Mouse (Mus musculus): Measurements from ENCODE around the gene Plekhm3.
"Not testable (repeated sequence)": the region's sequence is repeated elsewhere in the genome, so short reads cannot be mapped to it uniquely, and the experiment has no call there.

The Plekhm3 gene

GRCm38 (mm10) chr1:64956479-64956961 lies at the start of gene Plekhm3:
Plekhm3 (minus strand) TSS chr1:64956824.
- peak; percentile 67 to 71 for DNase-seq (ENCODE audit: low spot score in 2 of 2)

- no peak for DNase-seq (ENCODE audit: low spot score in 2 of 2)
Measured at GRCm38 (mm10) chr1:65005575-65005974, 49.0 kb upstream of the Plekhm3 start.

GRCm38 (mm10) chr1:65004526-65004925 lies 47.9 kb upstream of the Plekhm3 start:
- no peak for DNase-seq (ENCODE audit: low spot score in 2 of 2)

- no peak for DNase-seq (ENCODE audit: low spot score in 2 of 2)
Measured at GRCm38 (mm10) chr1:64993206-64993605, 36.6 kb upstream of the Plekhm3 start.

- DNase-seq (ENCODE audit: low spot score in 2 of 2): no peak
Measured at GRCm38 (mm10) chr1:64988176-64988575, 31.6 kb upstream of the Plekhm3 start.

- DNase-seq (ENCODE audit: low spot score in 2 of 2): peak; percentile 63 to 71
Measured at GRCm38 (mm10) chr1:64986120-64986519, 29.5 kb upstream of the Plekhm3 start.

GRCm38 (mm10) chr1:64983247-64983646 lies 26.6 kb upstream of the Plekhm3 start:
- no peak for DNase-seq (ENCODE audit: low spot score in 2 of 2)

- no peak for DNase-seq (ENCODE audit: low spot score in 2 of 2)
Measured at GRCm38 (mm10) chr1:64978321-64978799, 21.7 kb upstream of the Plekhm3 start.

- no peak for DNase-seq (ENCODE audit: low spot score in 2 of 2)
Measured at GRCm38 (mm10) chr1:64975346-64975745, 18.7 kb upstream of the Plekhm3 start.

- DNase-seq (ENCODE audit: low spot score in 2 of 2): no peak
Measured at GRCm38 (mm10) chr1:64970685-64971084, 14.1 kb upstream of the Plekhm3 start.

- peak in 1 of 2 experiments; percentile 24 for DNase-seq (ENCODE audit: low spot score in 2 of 2)
Measured at GRCm38 (mm10) chr1:64957021-64957489, 431 bp upstream of the Plekhm3 start.

- DNase-seq (ENCODE audit: low spot score in 2 of 2): not testable (repeated sequence)
Measured at GRCm38 (mm10) chr1:64954786-64955185, 1.8 kb downstream of the Plekhm3 start.

GRCm38 (mm10) chr1:64950271-64950670 lies 6.4 kb downstream of the Plekhm3 start:
- no peak for DNase-seq (ENCODE audit: low spot score in 2 of 2)

- peak; percentile 29 to 32 for DNase-seq (ENCODE audit: low spot score in 2 of 2)
Measured at GRCm38 (mm10) chr1:64949377-64949776, 7.2 kb downstream of the Plekhm3 start.

GRCm38 (mm10) chr1:64946106-64946505 lies 10.5 kb downstream of the Plekhm3 start:
- DNase-seq (ENCODE audit: low spot score in 2 of 2): no peak

- no peak for DNase-seq (ENCODE audit: low spot score in 2 of 2)
Measured at GRCm38 (mm10) chr1:64945214-64945785, 11.3 kb downstream of the Plekhm3 start.

GRCm38 (mm10) chr1:64944746-64945145 lies 11.9 kb downstream of the Plekhm3 start:
- DNase-seq (ENCODE audit: low spot score in 2 of 2): no peak

GRCm38 (mm10) chr1:64942006-64942755 lies 14.4 kb downstream of the Plekhm3 start:
- no peak for DNase-seq (ENCODE audit: low spot score in 2 of 2)

GRCm38 (mm10) chr1:64938907-64939306 lies 17.7 kb downstream of the Plekhm3 start:
- DNase-seq (ENCODE audit: low spot score in 2 of 2): no peak

- DNase-seq (ENCODE audit: low spot score in 2 of 2): no peak
Measured at GRCm38 (mm10) chr1:64937692-64938091, 18.9 kb downstream of the Plekhm3 start.

- no peak for DNase-seq (ENCODE audit: low spot score in 2 of 2)
Measured at GRCm38 (mm10) chr1:64932921-64933320, 23.7 kb downstream of the Plekhm3 start.

- DNase-seq (ENCODE audit: low spot score in 2 of 2): no peak
Measured at GRCm38 (mm10) chr1:64930124-64930523, 26.5 kb downstream of the Plekhm3 start.

- DNase-seq (ENCODE audit: low spot score in 2 of 2): no peak
Measured at GRCm38 (mm10) chr1:64929673-64930072, 27.0 kb downstream of the Plekhm3 start.
